Mouse (Mus musculus) hindbrain, postnatal 0 days (tissue): ENCODE results near the gene Heg1. TPM values are rescaled to one million over a fixed set of nuclear protein-coding genes. Genes with fewer than 3 reads are reported as not detected.

Experiments
- ATAC-seq: fragments of 200-750 bp; cut with Nextera tagmentation; 2 replicates; pipeline ENCODE4 v1.8.0; 2017; ENCODE audit warnings: mild to moderate bottlenecking, moderate TSS enrichment, moderate library complexity
- DNase-seq: peaks from one replicate; pipeline ENCODE4 v3.0.0-alpha.2; 2015; ENCODE audit warnings: low spot score
- H3K27ac ChIP-seq: fragments of 300-500 bp; sonication (generic); 2 replicates; pipeline ENCODE4 v1.5.1; 2014; ENCODE audit warnings: mild to moderate bottlenecking
- H3K27me3 ChIP-seq: fragments of 300-500 bp; sonication (generic); 2 replicates; pipeline ENCODE4 v1.6.1; 2014; ENCODE audit warnings: low read length, mixed read lengths; ENCODE audit not compliant: insufficient read depth
- H3K36me3 ChIP-seq: fragments of 300-500 bp; sonication (generic); 2 replicates; pipeline ENCODE4 v1.6.1; 2014; ENCODE audit warnings: low read length, mixed read lengths; ENCODE audit not compliant: insufficient read depth
- H3K4me1 ChIP-seq: fragments of 300-500 bp; sonication (generic); 2 replicates; pipeline ENCODE4 v1.6.1; 2014; ENCODE audit warnings: antibody characterized with exemption, low read length, mixed read lengths; ENCODE audit not compliant: insufficient read depth
- H3K4me2 ChIP-seq: fragments of 300-500 bp; sonication (generic); 2 replicates; pipeline ENCODE4 v1.6.1; 2014; ENCODE audit warnings: low read depth, mild to moderate bottlenecking, low read length, moderate library complexity, mixed read lengths
- H3K4me3 ChIP-seq: fragments of 300-500 bp; sonication (generic); 2 replicates; pipeline ENCODE4 v1.5.1; 2014; ENCODE audit warnings: low read length
- H3K9ac ChIP-seq: fragments of 300-500 bp; sonication (generic); replicated peaks from 2 replicates; pipeline ENCODE4 v1.6.1; 2014; ENCODE audit warnings: mild to moderate bottlenecking, low read length, moderate library complexity, mixed read lengths
- H3K9me3 ChIP-seq: fragments of 300-500 bp; sonication (generic); 2 replicates; pipeline ENCODE4 v1.6.1; 2016; ENCODE audit warnings: low read length, mixed read lengths
- CTCF ChIP-seq: IDR thresholded peaks from 2 replicates; pipeline ENCODE4 v1.5.1; 2016; ENCODE audit warnings: antibody characterized with exemption, control low read depth, low read depth
- WGBS: fragments of 180-500 bp; shearing (Covaris S2); extraction: QIAGEN DNeasy Blood & Tissue Kit; methylation state at CpG from one replicate; pipeline ENCODE4 v1.1.7; 2014; 5-methylcytosine and 5-hydroxymethylcytosine counted together
- polyA plus RNA-seq: library from polyadenylated mRNA; unstranded; fragments of >200 nt; fragmentation: Nextera tagmentation; extraction: Ambion mirVana; gene quantifications from 2 replicates; pipeline ENCODE4 v1.2.1, GENCODE M21; 2015
- total RNA-seq: library from RNA; depleted of rRNA; stranded (reverse); fragments of >200 nt; gene quantifications from 2 replicates; pipeline ENCODE4 v1.2.3, GENCODE M21; 2014

The Heg1 gene
- total and polyA plus RNA-seq, 2 experiments from 2014 or later, result 8.1 to 30.4 TPM

DNA sequence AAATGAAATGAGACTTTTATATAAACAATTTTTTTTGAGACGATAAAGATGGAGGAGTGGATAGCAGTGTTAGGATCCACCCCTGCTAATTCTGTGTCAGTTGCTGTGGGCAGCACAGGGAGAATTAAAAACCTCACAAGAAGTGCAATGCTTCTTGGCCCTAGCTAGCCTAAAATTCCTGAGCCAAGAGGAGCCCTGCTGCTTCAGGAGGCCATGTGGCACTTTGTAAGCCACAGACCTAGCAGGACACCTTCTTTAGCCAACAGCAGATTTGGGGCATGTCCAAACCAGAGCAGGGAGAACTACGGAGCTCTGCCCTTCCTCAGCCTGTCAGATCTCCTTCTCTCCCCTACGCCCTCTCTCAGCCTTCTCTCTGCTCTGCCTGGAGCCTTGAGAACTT, 13.8 kb upstream of the Heg1 start:
- no peaks in the 10 kb centered on the region for H3K27me3 ChIP-seq
- no peak for TF ChIP-seq CTCF
- peak; percentile 62 for ATAC-seq
- peak overlapping the region; percentile 66; the same call in 1 of the 2 replicates for H3K27ac ChIP-seq
- no peaks in the 10 kb centered on the region for H3K4me1 ChIP-seq
- H3K9ac ChIP-seq, result no peak overlapping the region
- H3K4me3 ChIP-seq, result no peak overlapping the region
- WGBS, result 47% methylated on average over 3 of the region's 3 CpGs
- H3K9me3 ChIP-seq, result no peaks in the 10 kb centered on the region
- H3K4me2 ChIP-seq, result no peak overlapping the region
- peak; percentile 76 for DNase-seq
- no peaks in the 10 kb centered on the region for H3K36me3 ChIP-seq

DNA sequence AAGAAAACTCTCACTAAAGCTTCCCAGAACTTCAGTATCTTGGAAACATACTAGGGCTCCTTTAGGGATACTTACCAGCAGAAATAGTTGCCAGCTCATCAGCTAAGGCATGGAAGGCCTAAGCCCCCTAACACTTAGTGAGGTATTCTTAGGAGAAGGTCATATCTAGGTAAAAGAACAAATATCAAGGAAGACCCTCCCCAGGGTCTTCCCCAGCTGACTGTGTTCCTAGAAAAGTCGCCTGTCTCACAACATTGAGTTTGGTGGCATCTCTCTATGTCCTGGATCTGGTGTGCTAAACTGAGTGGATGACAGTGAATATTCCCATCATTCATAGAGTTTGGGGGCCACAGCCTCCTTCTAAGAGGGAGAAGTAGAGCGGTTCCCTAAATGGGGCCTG, 13.2 kb upstream of the Heg1 start:
- H3K4me2 ChIP-seq, result no peak overlapping the region
- WGBS, result 89% methylated on average over 2 of the region's 2 CpGs

GRCm38 (mm10) chr16:33672188-33672587, 12.0 kb upstream of the Heg1 start:
- Histone ChIP-seq H3K4me1 (no peaks in the 10 kb centered on the region), H3K4me2 (no peak overlapping the region), H3K27ac (no peak overlapping the region), H3K9me3 (no peaks in the 10 kb centered on the region), H3K27me3 (no peaks in the 10 kb centered on the region), H3K9ac (no peak overlapping the region), H3K4me3 (no peak overlapping the region), H3K36me3 (no peaks in the 10 kb centered on the region)
- WGBS, result 95% methylated on average over 3 of the region's 4 CpGs
- TF ChIP-seq CTCF, result no peak
- no peak for ATAC-seq
- no peak for DNase-seq

More for the DNA sequence above, 13.2 kb upstream of the Heg1 start:
- no peak for ATAC-seq
- H3K36me3 ChIP-seq, result no peaks in the 10 kb centered on the region
- no peaks in the 10 kb centered on the region for H3K4me1 ChIP-seq
- H3K9me3 ChIP-seq, result no peaks in the 10 kb centered on the region
- no peaks in the 10 kb centered on the region for H3K27me3 ChIP-seq
- DNase-seq, result no peak
- no peak for TF ChIP-seq CTCF
- H3K27ac ChIP-seq, result peak overlapping the region; percentile 66; the same call in 1 of the 2 replicates
- no peak overlapping the region for H3K9ac ChIP-seq
- H3K4me3 ChIP-seq, result no peak overlapping the region

DNA sequence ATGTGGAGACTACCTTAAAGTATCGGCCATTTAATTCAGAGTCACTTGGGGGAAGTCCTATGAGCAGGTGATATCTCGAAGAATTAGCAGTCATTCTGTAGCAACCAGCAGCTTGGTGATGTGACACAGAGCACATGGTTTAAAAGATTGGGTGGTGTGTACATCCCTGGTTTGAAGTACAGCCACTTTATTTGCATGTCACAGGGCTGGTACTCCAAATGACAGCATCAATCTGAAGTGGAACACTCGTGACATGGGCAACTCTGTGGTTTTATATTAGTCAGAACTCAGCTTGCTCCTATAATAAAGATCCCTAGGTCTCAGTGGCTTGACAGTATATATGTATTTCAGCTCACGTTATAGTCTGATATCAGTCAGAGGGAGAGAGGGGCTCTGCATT, 11.5 kb upstream of the Heg1 start:
- no peak overlapping the region for H3K4me2 ChIP-seq
- no peaks in the 10 kb centered on the region for H3K9me3 ChIP-seq
- no peak overlapping the region for H3K9ac ChIP-seq
- H3K4me3 ChIP-seq, result no peak overlapping the region
- ATAC-seq (no peak), DNase-seq (no peak)
- no peak overlapping the region for H3K27ac ChIP-seq
- TF ChIP-seq CTCF, result no peak
- WGBS, result 89% methylated on average over 4 of the region's 4 CpGs
- H3K36me3 ChIP-seq, result no peaks in the 10 kb centered on the region
- H3K27me3 ChIP-seq, result no peaks in the 10 kb centered on the region
- no peaks in the 10 kb centered on the region for H3K4me1 ChIP-seq

GRCm38 (mm10) chr16:33673530-33674109, 10.6 kb upstream of the Heg1 start:
- Histone ChIP-seq H3K9ac (no peak overlapping the region), H3K9me3 (no peaks in the 10 kb centered on the region), H3K27me3 (no peaks in the 10 kb centered on the region), H3K36me3 (no peaks in the 10 kb centered on the region), H3K4me2 (no peak overlapping the region), H3K27ac (no peak overlapping the region), H3K4me3 (no peak overlapping the region), H3K4me1 (no peaks in the 10 kb centered on the region)
- peak; percentile 77 for DNase-seq
- TF ChIP-seq CTCF, result no peak
- 35% methylated on average over 14 of the region's 14 CpGs for WGBS
- peak; percentile 83 for ATAC-seq

DNA sequence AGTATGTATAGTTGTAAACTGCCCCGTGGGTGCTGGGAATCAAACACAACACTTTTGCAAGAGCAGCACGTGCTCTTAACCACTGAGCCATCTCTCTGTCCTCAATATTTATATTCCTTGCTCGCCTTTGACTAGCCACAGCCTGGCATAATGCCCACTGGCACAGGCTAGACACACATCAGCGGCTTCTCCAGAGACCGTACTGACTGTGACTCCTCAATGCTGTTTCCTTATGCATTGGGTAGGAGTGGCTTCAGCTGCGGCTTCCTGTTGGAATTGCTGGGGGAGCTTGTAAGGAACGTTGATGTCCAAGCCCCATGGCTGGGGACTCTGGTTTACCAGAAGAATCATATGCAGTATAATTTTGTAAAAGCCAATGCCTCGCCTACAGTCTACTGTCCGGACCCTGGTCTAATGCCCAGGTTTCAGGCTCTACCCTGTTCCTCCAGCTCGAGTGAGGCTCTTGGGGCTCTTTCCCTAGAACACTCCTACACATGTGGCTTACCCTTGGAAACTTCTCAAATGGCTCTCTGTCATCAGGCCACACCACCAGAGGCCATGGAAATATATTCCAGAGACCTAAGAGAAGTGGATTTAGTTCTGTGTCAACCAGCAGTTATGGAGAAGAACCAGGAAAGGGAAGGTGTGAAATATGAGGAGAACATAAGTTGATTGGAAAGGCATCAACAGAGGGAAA, 8.9 kb upstream of the Heg1 start:
- ATAC-seq (no peak), DNase-seq (no peak)
- TF ChIP-seq CTCF, result no peak
- Histone ChIP-seq H3K36me3 (no peaks in the 10 kb centered on the region), H3K9ac (no peak overlapping the region), H3K9me3 (no peaks in the 10 kb centered on the region), H3K4me3 (no peak overlapping the region), H3K27me3 (no peaks in the 10 kb centered on the region), H3K27ac (no peak overlapping the region), H3K4me1 (no peaks in the 10 kb centered on the region), H3K4me2 (no peak overlapping the region)
- 81% methylated on average over 10 of the region's 10 CpGs for WGBS

GRCm38 (mm10) chr16:33675848-33676184, 8.4 kb upstream of the Heg1 start:
- H3K4me2 ChIP-seq, result no peak overlapping the region
- ATAC-seq (no peak), DNase-seq (no peak)
- no peaks in the 10 kb centered on the region for H3K27me3 ChIP-seq
- no peak overlapping the region for H3K4me3 ChIP-seq
- no peak overlapping the region for H3K9ac ChIP-seq
- no peaks in the 10 kb centered on the region for H3K36me3 ChIP-seq
- H3K4me1 ChIP-seq, result no peaks in the 10 kb centered on the region
- WGBS, result 62% methylated on average over 3 of the region's 3 CpGs
- no peak for TF ChIP-seq CTCF
- no peak overlapping the region for H3K27ac ChIP-seq
- H3K9me3 ChIP-seq, result no peaks in the 10 kb centered on the region
